Mouse (Mus musculus) thymus, postnatal 0 days (tissue): ENCODE data around the gene Wdr4. TPM values are rescaled to one million over a fixed set of nuclear protein-coding genes. Genes with fewer than 3 reads are reported as not detected.
A peak's percentile ranks its signal among the peaks of the same experiment; 100 is the strongest.

Experiments
- DNase-seq: peaks from one replicate; pipeline ENCODE4 v3.0.0-alpha.2; 2015; ENCODE audit warnings: low spot score
- polyA plus RNA-seq: library from polyadenylated mRNA; unstranded; fragments of >200 nt; fragmentation: Nextera tagmentation; extraction: Ambion mirVana; gene quantifications from 2 replicates; pipeline ENCODE4 v1.2.1, GENCODE M21; 2015

Wdr4 gene
- polyA plus RNA-seq, 1 experiment from 2014 or later, result 24.7 TPM

- no peak for DNase-seq
Measured at GRCm38 (mm10) chr17:31499725-31500124, 20.1 kb downstream of the Wdr4 start.

DNA sequence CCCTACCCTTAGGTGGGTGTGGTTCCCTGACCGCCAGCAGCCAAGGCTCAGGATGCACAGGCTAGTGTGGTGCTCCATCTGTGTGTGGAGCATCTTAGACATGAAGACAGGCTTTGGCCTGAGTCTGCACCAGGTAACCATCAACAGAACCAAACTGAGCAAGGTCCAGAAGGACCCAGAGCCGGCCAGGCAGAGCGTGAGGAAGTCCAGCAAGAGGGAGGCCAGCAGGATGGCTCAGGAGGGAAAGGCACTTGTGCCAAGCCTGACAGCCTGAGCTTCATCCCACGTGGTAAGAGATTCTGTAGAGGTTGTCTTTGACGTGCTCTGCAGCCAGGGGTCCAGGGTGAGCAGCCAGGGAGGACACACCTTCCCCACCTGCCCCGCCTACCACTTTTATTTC, 22.1 kb downstream of the Wdr4 start:
- no peak for DNase-seq

DNA sequence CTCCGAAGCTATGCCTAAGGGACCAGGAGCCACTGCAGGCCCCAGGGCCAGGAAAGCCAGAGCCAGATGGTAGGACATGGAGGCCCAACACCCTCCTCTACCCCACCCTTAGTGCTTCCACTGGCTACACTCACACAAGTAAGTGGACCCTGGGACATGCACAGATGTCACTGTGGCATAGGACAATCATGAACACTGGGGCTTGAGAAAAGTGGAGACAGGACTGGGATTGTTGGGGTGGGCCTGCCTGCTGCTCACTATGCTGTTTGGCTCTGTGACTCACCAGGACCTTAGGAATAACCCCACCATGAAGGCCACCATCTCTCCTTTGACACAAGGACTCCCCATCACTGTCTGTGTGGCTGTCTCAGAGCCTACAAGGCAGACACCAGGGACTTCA, 24.8 kb downstream of the Wdr4 start:
- DNase-seq, result no peak

GRCm38 (mm10) chr17:31492416-31492815, 27.4 kb downstream of the Wdr4 start:
- peak; percentile 84 for DNase-seq

DNA sequence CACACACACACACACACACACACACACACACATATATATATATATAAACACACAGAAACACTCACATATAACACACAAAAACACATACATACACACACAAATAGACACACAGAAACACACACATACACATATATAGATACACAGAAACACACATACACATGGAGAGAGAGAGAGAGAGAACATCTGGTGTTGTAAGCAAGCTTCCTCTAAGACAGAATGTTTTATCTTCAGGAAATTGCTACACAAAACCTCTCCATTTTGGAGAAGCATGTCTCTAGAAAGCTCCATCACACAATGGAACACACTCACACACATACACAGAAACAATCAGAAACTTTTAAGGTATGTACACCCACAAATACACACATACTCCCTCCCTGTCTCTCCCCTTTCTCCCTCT, 28.4 kb downstream of the Wdr4 start:
- no peak for DNase-seq

GRCm38 (mm10) chr17:31487433-31488060, 32.2 kb downstream of the Wdr4 start:
- no peak for DNase-seq

DNA sequence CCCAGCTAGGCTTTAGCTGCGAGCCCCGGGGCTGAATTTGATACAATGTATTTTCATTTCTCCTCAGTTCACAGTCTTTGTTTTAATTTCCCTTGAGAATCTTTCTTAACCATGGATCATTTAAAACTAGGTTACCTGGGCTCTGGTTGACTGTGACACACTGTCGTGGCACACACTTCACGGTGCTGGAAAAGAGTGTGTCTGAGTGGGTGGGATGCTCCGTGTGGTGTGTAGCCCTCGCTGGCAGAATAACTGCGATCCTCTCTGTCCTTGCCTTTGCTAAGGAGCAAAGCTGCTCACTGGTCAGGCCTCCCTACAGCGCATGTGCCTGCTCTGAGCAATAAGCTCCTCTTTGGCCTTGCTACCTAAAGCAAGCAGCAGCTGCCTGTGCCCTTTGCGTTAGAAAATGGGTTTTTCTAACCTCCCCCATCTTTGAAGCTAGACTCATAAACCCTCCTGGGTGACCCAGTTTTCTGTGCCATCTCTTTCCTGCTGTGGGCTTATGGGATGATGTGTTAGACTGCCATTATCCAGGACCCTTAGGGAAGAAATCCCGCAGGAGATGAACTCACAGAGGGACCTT, 33.1 kb downstream of the Wdr4 start:
- no peak for DNase-seq

DNA sequence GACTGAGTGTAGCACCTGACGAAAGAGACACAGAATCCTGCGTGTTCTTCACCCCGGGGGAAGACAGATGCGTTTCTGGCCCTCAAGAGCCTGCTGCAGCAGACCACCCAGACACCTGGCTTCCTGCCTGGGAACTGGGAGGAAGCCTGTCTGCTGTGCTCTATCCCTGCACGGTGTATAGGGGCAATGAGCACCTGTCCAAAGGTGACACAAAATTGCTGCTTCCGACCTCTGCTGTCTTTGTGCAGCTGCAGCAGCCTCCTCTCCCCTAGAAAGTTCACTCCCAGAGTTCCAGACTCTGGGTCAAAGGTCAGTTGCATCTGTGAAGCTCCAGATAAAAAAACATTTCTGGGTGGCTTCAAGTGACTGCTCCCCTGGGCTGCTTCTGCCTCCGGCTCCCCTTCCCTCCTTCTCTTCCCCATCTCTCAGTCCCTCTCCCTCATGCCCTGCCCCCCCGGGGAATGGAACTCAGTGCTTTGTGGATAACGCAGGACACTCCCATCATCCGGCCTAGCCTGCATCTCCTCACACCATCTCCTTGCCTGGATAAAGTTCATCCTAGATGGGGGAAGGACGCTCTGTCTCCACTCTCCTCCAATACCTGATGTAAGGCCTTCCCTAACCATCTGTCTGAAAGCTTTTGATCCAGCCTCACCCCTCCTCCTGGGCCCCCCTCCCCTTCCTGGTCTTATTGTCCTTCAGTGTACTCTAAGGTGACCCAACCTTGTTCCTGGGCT, 40.5 kb downstream of the Wdr4 start:
- no peak for DNase-seq

DNA sequence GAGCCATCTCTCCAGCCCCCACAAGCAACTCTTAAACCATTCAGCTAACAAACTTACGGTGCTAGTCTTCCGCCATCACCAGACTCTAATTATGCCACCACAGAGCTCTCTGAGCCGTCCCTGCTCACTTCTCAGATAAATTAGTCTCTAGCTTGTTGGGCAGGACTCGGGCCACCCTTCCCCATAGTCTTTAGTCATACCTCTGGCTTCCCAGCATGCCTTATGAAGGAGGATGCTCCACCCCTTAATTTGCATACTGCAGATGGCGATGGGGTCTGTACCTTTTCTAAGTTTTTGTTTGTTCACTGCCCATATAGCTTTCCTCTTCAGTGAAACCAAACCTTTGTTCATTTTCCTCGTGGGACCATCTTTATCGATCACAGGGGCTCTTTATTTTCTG, 41.2 kb downstream of the Wdr4 start:
- no peak for DNase-seq

- no peak for DNase-seq
Measured at GRCm38 (mm10) chr17:31474388-31474787, 45.4 kb downstream of the Wdr4 start.

DNA sequence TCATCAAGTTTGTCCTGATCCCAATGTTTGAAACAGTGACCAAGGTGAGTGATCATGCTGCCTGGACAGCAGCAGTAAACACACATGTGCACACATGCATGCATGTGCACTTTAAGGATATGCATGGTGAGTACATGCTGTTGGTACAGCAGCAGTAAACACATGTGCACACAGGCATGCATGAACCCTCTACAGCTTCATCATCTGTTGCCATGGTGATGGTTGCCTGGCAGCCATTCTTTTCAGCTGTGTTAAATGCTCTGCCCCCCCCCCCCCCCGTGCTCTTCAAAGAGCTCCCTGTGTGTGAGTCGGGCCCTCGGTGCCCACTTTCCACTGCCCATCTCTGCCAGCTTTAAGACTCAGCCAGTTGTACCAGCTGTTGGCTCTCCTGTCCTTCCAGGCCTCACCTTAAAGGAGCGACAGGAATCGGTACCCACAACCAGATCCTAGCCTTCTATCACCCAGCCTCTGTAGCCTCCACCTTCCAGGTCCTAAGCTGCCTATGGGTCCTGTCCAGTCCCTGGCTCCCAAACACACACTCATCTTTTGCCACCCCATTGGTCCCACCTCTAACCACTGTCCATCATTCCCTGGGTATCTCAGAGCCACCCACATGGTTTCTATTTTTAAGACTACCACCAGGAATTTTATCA, 48.9 kb downstream of the Wdr4 start:
- no peak for DNase-seq

DNA sequence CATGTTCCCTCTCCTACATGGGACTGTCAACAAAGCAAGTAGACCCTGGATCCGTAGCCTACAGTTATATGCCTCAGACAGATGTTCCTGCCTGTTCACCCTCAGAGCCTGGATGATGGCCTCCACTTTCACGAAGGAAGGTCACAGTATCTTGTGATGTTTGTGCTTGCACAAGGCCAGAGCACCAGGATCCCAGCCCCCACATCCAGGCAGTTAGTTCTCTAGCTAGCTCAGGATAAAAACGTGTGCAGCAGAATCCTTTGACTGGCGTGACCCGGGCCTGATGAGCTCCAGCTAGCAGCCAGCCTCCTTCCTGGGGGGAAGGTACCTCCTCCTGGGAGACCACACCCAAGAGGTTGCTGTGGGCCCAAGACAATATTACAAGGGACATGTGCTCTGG, 51.3 kb downstream of the Wdr4 start:
- no peak for DNase-seq

DNA sequence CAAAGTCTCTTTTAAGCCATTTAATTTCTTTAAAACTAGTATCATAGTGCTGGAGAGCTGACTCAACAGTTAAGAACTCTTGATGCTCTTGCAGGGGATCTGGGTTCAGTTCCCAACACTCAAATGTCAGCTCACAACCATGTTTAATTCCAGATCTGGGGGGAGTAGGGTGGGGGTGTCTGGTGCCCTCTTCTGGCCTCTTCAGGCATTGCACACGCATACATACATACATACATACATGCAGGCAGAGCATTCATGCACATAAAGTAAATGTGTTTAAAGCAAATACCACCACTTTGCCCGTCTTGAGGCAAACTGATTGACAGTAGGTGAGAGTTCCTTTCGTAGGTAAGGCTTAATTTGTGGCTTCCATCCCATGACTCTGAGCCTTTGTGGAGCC, 52.9 kb downstream of the Wdr4 start:
- peak; percentile 14 for DNase-seq

GRCm38 (mm10) chr17:31462506-31462905, 57.3 kb downstream of the Wdr4 start:
- DNase-seq, result no peak

GRCm38 (mm10) chr17:31460416-31460815, 59.4 kb downstream of the Wdr4 start:
- DNase-seq, result no peak

GRCm38 (mm10) chr17:31456723-31457567, 62.8 kb downstream of the Wdr4 start:
- no peak for DNase-seq

GRCm38 (mm10) chr17:31454056-31454455, 65.7 kb downstream of the Wdr4 start:
- DNase-seq, result no peak

DNA sequence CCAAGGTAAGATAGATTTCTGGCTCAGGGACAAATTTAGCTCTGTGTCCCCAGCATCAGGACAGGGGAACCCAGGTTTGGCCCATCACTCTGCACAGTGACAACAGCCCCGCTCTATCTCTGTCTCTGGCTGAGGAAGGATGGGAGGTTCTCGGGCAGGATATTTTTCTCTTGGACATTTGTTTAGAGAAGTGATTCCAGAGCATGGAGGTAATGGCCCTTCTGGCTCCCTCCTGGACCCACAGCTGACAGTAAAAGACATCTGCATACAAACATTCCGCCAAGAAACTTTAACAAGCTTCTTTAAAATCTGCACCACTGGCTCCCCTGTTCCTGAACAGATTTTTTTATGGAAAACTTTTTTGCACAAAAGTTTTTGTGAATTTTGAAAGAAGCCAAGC, 66.3 kb downstream of the Wdr4 start:
- no peak for DNase-seq

- DNase-seq, result no peak
Measured at GRCm38 (mm10) chr17:31452816-31453215, 67.0 kb downstream of the Wdr4 start.

DNA sequence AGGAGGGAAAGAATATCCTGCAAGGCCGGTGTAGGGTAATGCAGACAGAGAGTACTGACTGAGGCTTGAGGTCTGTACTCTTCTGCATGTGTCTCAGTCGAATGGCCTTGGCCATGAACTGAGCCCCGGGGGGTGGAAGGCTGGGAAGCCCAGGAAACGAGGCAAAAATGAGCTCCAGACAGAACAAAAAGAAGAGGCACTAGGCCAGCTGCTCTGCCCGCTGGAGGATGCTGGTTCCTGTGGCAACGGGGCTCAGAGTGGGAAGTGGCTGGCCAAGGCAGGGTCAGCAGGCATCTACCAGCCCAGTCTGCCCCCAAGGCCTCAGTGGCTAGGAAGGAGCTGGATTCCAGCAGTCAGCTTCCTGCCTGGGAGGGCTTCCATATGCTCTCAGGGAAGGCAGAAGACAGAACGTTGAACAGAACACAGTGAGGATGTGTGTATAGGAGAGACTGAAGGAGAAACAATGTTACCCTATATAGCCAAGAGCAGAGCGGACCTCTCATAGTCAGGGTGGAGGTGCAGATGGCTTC, 68.5 kb downstream of the Wdr4 start:
- no peak for DNase-seq

DNA sequence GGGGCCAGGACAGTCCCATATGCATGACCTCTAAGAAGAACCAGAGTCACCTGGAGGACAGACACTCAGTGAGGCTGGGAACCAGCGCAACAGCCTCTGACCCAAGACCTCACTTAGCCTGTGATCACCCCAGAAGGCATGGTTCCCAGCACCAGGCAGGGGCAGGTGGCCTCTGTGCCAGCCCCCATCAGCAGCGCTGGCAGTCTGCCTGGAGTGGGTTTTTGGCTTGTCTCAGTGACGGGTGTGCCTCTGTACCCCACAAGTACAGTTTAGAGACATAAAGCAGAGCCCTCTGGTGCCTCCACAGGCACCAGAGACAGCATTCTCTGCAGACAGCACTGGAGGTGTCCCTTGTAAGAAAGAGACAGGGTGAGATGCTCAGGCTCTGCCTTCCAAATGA, 69.6 kb downstream of the Wdr4 start:
- no peak for DNase-seq
